Mouse (Mus musculus) heart, embryonic 14.5 days (tissue): ENCODE results near the gene Rc3h1. TPM values are rescaled to one million over a fixed set of nuclear protein-coding genes. Genes with fewer than 3 reads are reported as not detected.
"Not testable (repeated sequence)": the region's sequence is repeated elsewhere in the genome, so short reads cannot be mapped to it uniquely, and the experiment has no call there.

Experiments
- ATAC-seq: fragments of 200-750 bp; cut with Nextera tagmentation; 2 replicates; pipeline ENCODE4 v1.8.0; 2017; ENCODE audit warnings: low read depth, moderate TSS enrichment; ENCODE audit not compliant: insufficient number of reproducible peaks, insufficient read depth, low FRiP score
- H3K27ac ChIP-seq, 2 experiments: fragments of 200-500 bp in 1 of 2; fragments of 300-500 bp in 1 of 2; sonication (generic) in 1 of 2; replicated peaks in 1 of 2; 2 replicates each; pipeline ENCODE4 v1.5.1; 2012 to 2014; ENCODE audit warnings: low read depth in 2 of 2, low read length in 2 of 2, control low read depth in 1 of 2, mild to moderate bottlenecking in 1 of 2, mixed read lengths in 1 of 2; ENCODE audit not compliant: control insufficient read depth in 1 of 2, insufficient read depth in 1 of 2
- H3K27me3 ChIP-seq: fragments of 300-500 bp; sonication (generic); 2 replicates; pipeline ENCODE4 v1.6.1; 2014; ENCODE audit warnings: mild to moderate bottlenecking, low read length, control low read depth; ENCODE audit not compliant: control insufficient read depth, insufficient read depth
- H3K36me3 ChIP-seq: fragments of 300-500 bp; sonication (generic); 2 replicates; pipeline ENCODE4 v1.6.1; 2014; ENCODE audit warnings: mild to moderate bottlenecking, control low read depth, low read length, mixed read lengths; ENCODE audit not compliant: control insufficient read depth, insufficient read depth
- H3K4me1 ChIP-seq, 2 experiments: fragments of 200-500 bp in 1 of 2; fragments of 300-500 bp in 1 of 2; sonication (generic) in 1 of 2; 2 replicates each; pipeline ENCODE4 v1.6.1; 2012 to 2014; ENCODE audit warnings: low read length in 2 of 2, control low read depth in 1 of 2, mixed read lengths in 1 of 2; ENCODE audit not compliant: control insufficient read depth in 2 of 2, insufficient read depth in 2 of 2
- H3K4me2 ChIP-seq: fragments of 300-500 bp; sonication (generic); 2 replicates; pipeline ENCODE4 v1.6.1; 2014; ENCODE audit warnings: mild to moderate bottlenecking, low read length
- H3K4me3 ChIP-seq, 2 experiments: fragments of 200-500 bp in 1 of 2; fragments of 300-500 bp in 1 of 2; sonication (generic) in 1 of 2; 2 replicates each; pipeline ENCODE4 v1.5.1; 2012 to 2014; ENCODE audit warnings: low read length in 2 of 2, mild to moderate bottlenecking in 2 of 2, control low read depth in 1 of 2, low read depth in 1 of 2, moderate library complexity in 1 of 2; ENCODE audit not compliant: control insufficient read depth in 1 of 2, insufficient read depth in 1 of 2
- H3K9ac ChIP-seq: fragments of 300-500 bp; sonication (generic); 2 replicates; pipeline ENCODE4 v1.6.1; 2014; ENCODE audit warnings: mild to moderate bottlenecking, low read length
- H3K9me3 ChIP-seq: fragments of 300-500 bp; sonication (generic); 2 replicates; pipeline ENCODE4 v1.6.1; 2016; ENCODE audit warnings: low read length, control low read depth; ENCODE audit not compliant: control insufficient read depth
- WGBS: fragments of 180-500 bp; shearing (Covaris S2); extraction: QIAGEN DNeasy Blood & Tissue Kit; methylation state at CpG from one replicate; pipeline ENCODE4 v1.1.7; 2014; 5-methylcytosine and 5-hydroxymethylcytosine counted together
- polyA plus RNA-seq: library from polyadenylated mRNA; unstranded; fragments of >200 nt; fragmentation: Nextera tagmentation; extraction: Ambion mirVana; gene quantifications from 2 replicates; pipeline ENCODE4 v1.2.1, GENCODE M21; 2014

The Rc3h1 gene
- polyA plus RNA-seq, 1 experiment from 2014 or later = 10.3 TPM

- Histone ChIP-seq H3K4me1 (no peaks in the 10 kb centered on the region), H3K4me2 (no peak overlapping the region), H3K27me3 (no peaks in the 10 kb centered on the region), H3K4me3 (no peak overlapping the region), H3K27ac (no peak overlapping the region), H3K36me3 (0 out of 2 replicates have a peak, but pooled peaks cover 6% of the 10 kb centered on the region), H3K9ac (no peak overlapping the region), H3K9me3 (no peaks in the 10 kb centered on the region)
- ATAC-seq = no peak
- 87% methylated on average over 4 of the region's 4 CpGs for WGBS
Observed at GRCm38 (mm10) chr1:160981337-160981736, 75.1 kb downstream of the Rc3h1 start.

GRCm38 (mm10) chr1:160982887-160983286 is 76.7 kb downstream of the Rc3h1 start:
- no peak for ATAC-seq
- Histone ChIP-seq H3K4me2 (no peak overlapping the region), H3K27me3 (no peaks in the 10 kb centered on the region), H3K4me1 (no peaks in the 10 kb centered on the region), H3K9ac (no peak overlapping the region), H3K4me3 (no peak overlapping the region), H3K36me3 (no peaks in the 10 kb centered on the region), H3K27ac (no peak overlapping the region), H3K9me3 (no peaks in the 10 kb centered on the region)
- WGBS = 78% methylated on average over 3 of the region's 3 CpGs

- H3K27ac ChIP-seq, H3K9me3 ChIP-seq, H3K9ac ChIP-seq, ATAC-seq, H3K4me1 ChIP-seq, H3K4me3 ChIP-seq, H3K4me2 ChIP-seq, H3K36me3 ChIP-seq, H3K27me3 ChIP-seq: not testable (repeated sequence)
- WGBS = 67% methylated on average over 1 of the region's 1 CpGs
Observed at GRCm38 (mm10) chr1:160984731-160985130, 78.5 kb downstream of the Rc3h1 start.

GRCm38 (mm10) chr1:160985477-160985876 is 79.3 kb downstream of the Rc3h1 start:
- no peak overlapping the region for H3K27ac ChIP-seq
- H3K9ac ChIP-seq = no peak overlapping the region
- 83% methylated on average over 6 of the region's 6 CpGs for WGBS
- no peaks in the 10 kb centered on the region for H3K9me3 ChIP-seq
- no peaks in the 10 kb centered on the region for H3K36me3 ChIP-seq
- ATAC-seq = no peak
- no peak overlapping the region for H3K4me2 ChIP-seq
- no peak overlapping the region for H3K4me3 ChIP-seq
- no peaks in the 10 kb centered on the region for H3K4me1 ChIP-seq
- no peaks in the 10 kb centered on the region for H3K27me3 ChIP-seq

GRCm38 (mm10) chr1:160986881-160987635 is 80.8 kb downstream of the Rc3h1 start:
- Histone ChIP-seq H3K4me2 (no peak overlapping the region), H3K36me3 (no peaks in the 10 kb centered on the region), H3K9ac (no peak overlapping the region), H3K4me1 (no peaks in the 10 kb centered on the region), H3K27ac (no peak overlapping the region), H3K9me3 (no peaks in the 10 kb centered on the region), H3K27me3 (no peaks in the 10 kb centered on the region), H3K4me3 (no peak overlapping the region)
- 83% methylated on average over 17 of the region's 17 CpGs for WGBS
- ATAC-seq = no peak

- H3K4me3 ChIP-seq = no peak overlapping the region
- 80% methylated on average over 14 of the region's 15 CpGs for WGBS
- ATAC-seq = no peak
- H3K4me1 ChIP-seq = no peaks in the 10 kb centered on the region
- H3K27ac ChIP-seq = no peak overlapping the region
- no peaks in the 10 kb centered on the region for H3K36me3 ChIP-seq
- no peaks in the 10 kb centered on the region for H3K27me3 ChIP-seq
- no peak overlapping the region for H3K4me2 ChIP-seq
- H3K9me3 ChIP-seq = no peaks in the 10 kb centered on the region
- no peak overlapping the region for H3K9ac ChIP-seq
Observed at GRCm38 (mm10) chr1:160989395-160989794, 83.2 kb downstream of the Rc3h1 start.

GRCm38 (mm10) chr1:160993851-160994250 is 87.6 kb downstream of the Rc3h1 start:
- Histone ChIP-seq H3K4me2 (no peak overlapping the region), H3K4me3 (no peak overlapping the region), H3K9ac (no peak overlapping the region), H3K27ac (no peak overlapping the region), H3K9me3 (no peaks in the 10 kb centered on the region), H3K36me3 (no peaks in the 10 kb centered on the region), H3K27me3 (no peaks in the 10 kb centered on the region), H3K4me1 (peaks cover 4 to 6% of the 10 kb centered on the region in 2 experiments; a peak in 3 of 4 replicates)
- ATAC-seq = no peak
- 85% methylated on average over 6 of the region's 6 CpGs for WGBS

GRCm38 (mm10) chr1:161004942-161005341 is 98.7 kb downstream of the Rc3h1 start:
- no peaks in the 10 kb centered on the region for H3K4me1 ChIP-seq
- H3K36me3 ChIP-seq = peaks cover 36% of the 10 kb centered on the region
- WGBS = 71% methylated on average over 4 of the region's 4 CpGs
- no peak for ATAC-seq
- H3K27ac ChIP-seq = no peak overlapping the region
- no peaks in the 10 kb centered on the region for H3K9me3 ChIP-seq
- H3K4me2 ChIP-seq = no peak overlapping the region
- H3K27me3 ChIP-seq = no peaks in the 10 kb centered on the region
- no peak overlapping the region for H3K9ac ChIP-seq
- no peak overlapping the region for H3K4me3 ChIP-seq
